Mouse (Mus musculus) right cerebral cortex, postnatal 10 days (tissue): ENCODE results near the gene Gm2174.

Source experiments
- DNase-seq, 2 experiments: peaks; one replicate each; pipeline ENCODE4 v3.0.0; 2021; ENCODE audit warnings: low spot score in 2 of 2

The Gm2174 gene

GRCm38 (mm10) chrX:56497241-56497640 is 49.5 kb downstream of the Gm2174 start:
- no peak for DNase-seq
